Mouse (Mus musculus) neural tube, embryonic 13.5 days (tissue): ENCODE data around the gene Rcan2. TPM values are rescaled to one million over a fixed set of nuclear protein-coding genes. Genes with fewer than 3 reads are reported as not detected.

Experiments used
- ATAC-seq: fragments of 200-750 bp; cut with Nextera tagmentation; 2 replicates; pipeline ENCODE4 v1.8.0; 2017; ENCODE audit warnings: low read depth, mild to moderate bottlenecking, moderate TSS enrichment, moderate library complexity
- H3K27ac ChIP-seq: fragments of 300-500 bp; sonication (generic); replicated peaks from 2 replicates; pipeline ENCODE4 v1.5.1; 2015; ENCODE audit warnings: moderate library complexity, mild to moderate bottlenecking, inconsistent platforms
- H3K27me3 ChIP-seq: fragments of 300-500 bp; sonication (generic); 2 replicates; pipeline ENCODE4 v1.6.1; 2015; ENCODE audit warnings: mild to moderate bottlenecking, inconsistent platforms
- H3K36me3 ChIP-seq: fragments of 300-500 bp; sonication (generic); 2 replicates; pipeline ENCODE4 v1.6.1; 2015; ENCODE audit warnings: mild to moderate bottlenecking, inconsistent platforms
- H3K4me1 ChIP-seq: fragments of 300-500 bp; sonication (generic); replicated peaks from 2 replicates; pipeline ENCODE4 v1.6.1; 2015; ENCODE audit warnings: inconsistent platforms
- H3K4me2 ChIP-seq: fragments of 300-500 bp; sonication (generic); 2 replicates; pipeline ENCODE4 v1.6.1; 2015; ENCODE audit warnings: inconsistent platforms, mild to moderate bottlenecking, moderate library complexity
- H3K4me3 ChIP-seq: fragments of 300-500 bp; sonication (generic); 2 replicates; pipeline ENCODE4 v1.5.1; 2015; ENCODE audit warnings: mild to moderate bottlenecking, inconsistent platforms
- H3K9ac ChIP-seq: fragments of 300-500 bp; sonication (generic); 2 replicates; pipeline ENCODE4 v1.6.1; 2015; ENCODE audit warnings: moderate library complexity, mild to moderate bottlenecking, inconsistent platforms
- H3K9me3 ChIP-seq: fragments of 300-500 bp; sonication (generic); 2 replicates; pipeline ENCODE4 v1.6.1; 2016; ENCODE audit warnings: inconsistent platforms
- WGBS: fragments of 180-500 bp; shearing (Covaris S2); methylation state at CpG from one replicate; pipeline ENCODE4 v1.1.7; 2015; 5-methylcytosine and 5-hydroxymethylcytosine counted together
- polyA plus RNA-seq: library from polyadenylated mRNA; unstranded; fragments of >200 nt; fragmentation: Nextera tagmentation; extraction: Ambion mirVana; gene quantifications from 2 replicates; pipeline ENCODE4 v1.2.1, GENCODE M21; 2015

The Rcan2 gene
- polyA plus RNA-seq, 1 experiment from 2014 or later, result 92.6 TPM

- Histone ChIP-seq H3K4me2 (no peak overlapping the region), H3K9me3 (no peaks in the 10 kb centered on the region), H3K36me3 (no peaks in the 10 kb centered on the region), H3K4me3 (no peak overlapping the region), H3K27ac (no peak overlapping the region), H3K4me1 (peaks cover 11% of the 10 kb centered on the region), H3K9ac (no peak overlapping the region), H3K27me3 (no peaks in the 10 kb centered on the region)
- no peak for ATAC-seq
- 96% methylated on average over 6 of the region's 6 CpGs for WGBS
Measured at GRCm38 (mm10) chr17:43998095-43998494, 196.9 kb downstream of the Rcan2 start.

DNA sequence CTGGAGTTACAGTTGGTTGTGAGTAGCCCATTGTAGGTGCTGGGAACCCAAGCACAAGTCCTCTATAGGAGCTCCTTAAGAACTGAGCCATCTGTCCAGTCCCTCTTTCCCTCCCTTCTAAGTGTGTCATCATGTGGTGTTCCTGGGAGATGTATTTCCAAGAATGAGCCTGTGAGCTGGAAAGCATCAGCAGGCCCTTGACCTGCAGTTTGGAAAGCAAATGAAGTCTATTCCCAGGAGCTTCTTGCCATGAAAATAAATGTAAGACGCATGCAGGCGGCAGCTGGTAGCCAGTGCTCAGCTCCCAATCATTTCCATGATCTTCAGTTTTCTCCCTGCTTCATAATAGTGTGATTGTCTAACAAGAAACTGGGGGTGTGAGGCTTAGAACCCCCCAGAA, 203.2 kb downstream of the Rcan2 start:
- H3K27me3 ChIP-seq, result no peaks in the 10 kb centered on the region
- no peaks in the 10 kb centered on the region for H3K9me3 ChIP-seq
- ATAC-seq, result no peak
- H3K36me3 ChIP-seq, result no peaks in the 10 kb centered on the region
- no peaks in the 10 kb centered on the region for H3K4me1 ChIP-seq
- H3K4me2 ChIP-seq, result no peak overlapping the region
- H3K9ac ChIP-seq, result no peak overlapping the region
- WGBS, result 70% methylated on average over 2 of the region's 2 CpGs
- H3K27ac ChIP-seq, result no peak overlapping the region
- no peak overlapping the region for H3K4me3 ChIP-seq

GRCm38 (mm10) chr17:44007411-44007810, 206.3 kb downstream of the Rcan2 start:
- no peak overlapping the region for H3K4me2 ChIP-seq
- no peak for ATAC-seq
- H3K36me3 ChIP-seq, result no peaks in the 10 kb centered on the region
- H3K9ac ChIP-seq, result no peak overlapping the region
- no peaks in the 10 kb centered on the region for H3K9me3 ChIP-seq
- H3K27me3 ChIP-seq, result no peaks in the 10 kb centered on the region
- H3K4me1 ChIP-seq, result no peaks in the 10 kb centered on the region
- H3K4me3 ChIP-seq, result no peak overlapping the region
- 96% methylated on average over 2 of the region's 2 CpGs for WGBS
- H3K27ac ChIP-seq, result no peak overlapping the region

GRCm38 (mm10) chr17:44011917-44012316, 210.8 kb downstream of the Rcan2 start:
- Histone ChIP-seq H3K27me3 (no peaks in the 10 kb centered on the region), H3K27ac (no peak overlapping the region), H3K4me1 (no peaks in the 10 kb centered on the region), H3K36me3 (no peaks in the 10 kb centered on the region), H3K4me3 (no peak overlapping the region), H3K9me3 (no peaks in the 10 kb centered on the region), H3K4me2 (no peak overlapping the region), H3K9ac (no peak overlapping the region)
- no peak for ATAC-seq
- WGBS, result 81% methylated on average over 4 of the region's 4 CpGs

GRCm38 (mm10) chr17:44013756-44014510, 212.8 kb downstream of the Rcan2 start:
- no peak overlapping the region for H3K9ac ChIP-seq
- H3K4me3 ChIP-seq, result no peak overlapping the region
- no peaks in the 10 kb centered on the region for H3K27me3 ChIP-seq
- peaks cover 9% of the 10 kb centered on the region for H3K36me3 ChIP-seq
- no peaks in the 10 kb centered on the region for H3K4me1 ChIP-seq
- no peak overlapping the region for H3K27ac ChIP-seq
- H3K4me2 ChIP-seq, result no peak overlapping the region
- ATAC-seq, result no peak
- no peaks in the 10 kb centered on the region for H3K9me3 ChIP-seq
- WGBS, result 77% methylated on average over 4 of the region's 4 CpGs

- Histone ChIP-seq H3K9ac (no peak overlapping the region), H3K36me3 (peaks cover 9% of the 10 kb centered on the region), H3K27ac (no peak overlapping the region), H3K4me2 (no peak overlapping the region), H3K4me3 (no peak overlapping the region), H3K27me3 (no peaks in the 10 kb centered on the region), H3K9me3 (no peaks in the 10 kb centered on the region), H3K4me1 (no peaks in the 10 kb centered on the region)
- whole genome bisulfite sequencing, result 81% methylated on average over 5 of the region's 5 CpGs
- no peak for ATAC-seq
Measured at GRCm38 (mm10) chr17:44016314-44016713, 215.2 kb downstream of the Rcan2 start.

- H3K9me3 ChIP-seq, result no peaks in the 10 kb centered on the region
- H3K27me3 ChIP-seq, result no peaks in the 10 kb centered on the region
- no peak overlapping the region for H3K9ac ChIP-seq
- WGBS, result 84% methylated on average over 6 of the region's 6 CpGs
- peaks cover 9% of the 10 kb centered on the region for H3K4me1 ChIP-seq
- no peak overlapping the region for H3K27ac ChIP-seq
- no peak for ATAC-seq
- H3K36me3 ChIP-seq, result peaks cover 9% of the 10 kb centered on the region
- no peak overlapping the region for H3K4me3 ChIP-seq
- H3K4me2 ChIP-seq, result no peak overlapping the region
Measured at GRCm38 (mm10) chr17:44020707-44021220, 219.6 kb downstream of the Rcan2 start.

- Histone ChIP-seq H3K27me3 (no peaks in the 10 kb centered on the region), H3K9me3 (no peaks in the 10 kb centered on the region), H3K4me3 (no peak overlapping the region), H3K36me3 (no peaks in the 10 kb centered on the region; the same call in 1 of the 2 replicates), H3K4me2 (no peak overlapping the region), H3K4me1 (peaks cover 26% of the 10 kb centered on the region), H3K9ac (no peak overlapping the region), H3K27ac (no peak overlapping the region)
- ATAC-seq, result no peak
- 70% methylated on average over 2 of the region's 2 CpGs for WGBS
Measured at GRCm38 (mm10) chr17:44023842-44024241, 222.7 kb downstream of the Rcan2 start.

DNA sequence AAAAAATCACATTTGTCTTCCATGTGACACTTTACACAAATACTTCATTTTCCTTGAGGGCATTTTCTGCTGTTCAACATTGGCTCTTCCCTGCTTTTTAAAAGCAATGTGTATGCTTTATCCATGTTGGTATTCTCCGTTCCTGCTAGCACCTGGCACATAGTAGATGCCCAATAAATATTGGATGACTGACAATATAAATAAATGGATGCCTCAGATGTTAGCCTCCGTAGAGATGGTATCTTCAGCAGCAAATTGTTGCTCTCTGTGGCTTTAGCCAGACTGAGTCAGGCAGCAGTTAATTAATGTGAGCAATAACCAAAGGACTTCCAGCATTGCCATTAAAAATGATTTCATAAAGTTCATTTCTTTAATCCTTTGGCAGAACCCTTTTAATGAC, 223.9 kb downstream of the Rcan2 start:
- H3K36me3 ChIP-seq, result no peaks in the 10 kb centered on the region
- no peak overlapping the region for H3K4me2 ChIP-seq
- H3K27me3 ChIP-seq, result no peaks in the 10 kb centered on the region
- no peaks in the 10 kb centered on the region for H3K9me3 ChIP-seq
- peaks cover 26% of the 10 kb centered on the region for H3K4me1 ChIP-seq
- WGBS, result 36% methylated on average over 2 of the region's 2 CpGs
- no peak for ATAC-seq
- H3K27ac ChIP-seq, result no peak overlapping the region
- H3K4me3 ChIP-seq, result no peak overlapping the region
- no peak overlapping the region for H3K9ac ChIP-seq

DNA sequence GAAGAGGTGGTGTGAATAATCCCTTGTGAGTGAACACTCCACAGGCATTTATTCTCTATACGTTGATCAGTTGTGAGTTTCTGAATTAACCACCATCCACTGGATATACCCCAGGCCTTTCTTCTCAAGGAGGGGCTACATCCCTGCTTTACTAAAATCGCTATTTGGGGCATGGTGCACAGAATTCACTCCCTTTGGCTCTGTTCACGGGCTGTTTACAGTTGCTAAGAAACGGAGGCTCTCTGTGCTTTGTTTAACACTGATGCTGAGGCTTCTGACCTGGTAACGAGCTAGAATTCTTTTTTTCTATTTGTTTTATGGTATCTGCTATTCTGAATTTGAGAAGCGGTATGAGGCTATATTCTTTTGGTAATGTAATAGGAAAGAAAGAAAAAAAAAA, 224.8 kb downstream of the Rcan2 start:
- no peak overlapping the region for H3K9ac ChIP-seq
- WGBS, result 23% methylated on average over 6 of the region's 6 CpGs
- no peaks in the 10 kb centered on the region for H3K27me3 ChIP-seq
- H3K36me3 ChIP-seq, result no peaks in the 10 kb centered on the region
- peak; percentile 54; the same call in 1 of the 2 replicates for ATAC-seq
- peak overlapping the region; percentile 80 for H3K27ac ChIP-seq
- H3K4me3 ChIP-seq, result no peak overlapping the region
- H3K4me2 ChIP-seq, result peak overlapping the region; percentile 9; the same call in 1 of the 2 replicates
- H3K4me1 ChIP-seq, result peaks cover 30% of the 10 kb centered on the region
- no peaks in the 10 kb centered on the region for H3K9me3 ChIP-seq

- H3K4me2 ChIP-seq, result peak overlapping the region; percentile 9; the same call in 1 of the 2 replicates
- peak; percentile 73 for ATAC-seq
- 0 out of 2 replicates have a peak overlapping the region, but pooled peaks have one; percentile 4 for H3K9ac ChIP-seq
- H3K9me3 ChIP-seq, result no peaks in the 10 kb centered on the region
- no peak overlapping the region for H3K4me3 ChIP-seq
- no peaks in the 10 kb centered on the region for H3K36me3 ChIP-seq
- H3K27ac ChIP-seq, result peak overlapping the region; percentile 80
- WGBS, result 7% methylated on average over 5 of the region's 5 CpGs
- H3K27me3 ChIP-seq, result no peaks in the 10 kb centered on the region
- H3K4me1 ChIP-seq, result peaks cover 35% of the 10 kb centered on the region
Measured at GRCm38 (mm10) chr17:44026378-44026777, 225.2 kb downstream of the Rcan2 start.

DNA sequence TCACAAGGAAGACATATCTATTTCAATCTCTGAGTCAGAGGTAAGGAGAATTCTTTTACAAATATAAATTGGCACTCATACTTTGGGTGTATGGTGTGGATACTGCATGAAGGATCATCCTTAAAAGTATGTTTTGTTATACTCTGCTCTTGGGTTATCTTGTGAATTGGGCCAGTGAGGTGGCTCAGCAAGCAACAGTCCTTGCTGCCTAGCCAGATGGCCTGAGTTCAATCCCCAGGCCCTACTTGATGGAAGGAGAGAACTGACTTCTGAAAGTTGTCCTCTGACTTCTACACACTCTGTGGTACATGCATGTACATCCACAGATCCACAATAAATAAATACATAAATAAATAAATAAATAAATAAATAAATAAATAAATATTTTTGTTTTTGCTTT, 225.6 kb downstream of the Rcan2 start:
- Histone ChIP-seq H3K4me2 (no peak overlapping the region), H3K9ac (no peak overlapping the region), H3K4me1 (peaks cover 35% of the 10 kb centered on the region), H3K4me3 (no peak overlapping the region), H3K27ac (peak overlapping the region; percentile 80; the same call in 1 of the 2 replicates), H3K36me3 (no peaks in the 10 kb centered on the region), H3K9me3 (no peaks in the 10 kb centered on the region), H3K27me3 (no peaks in the 10 kb centered on the region)
- peak; percentile 49; the same call in 1 of the 2 replicates for ATAC-seq

DNA sequence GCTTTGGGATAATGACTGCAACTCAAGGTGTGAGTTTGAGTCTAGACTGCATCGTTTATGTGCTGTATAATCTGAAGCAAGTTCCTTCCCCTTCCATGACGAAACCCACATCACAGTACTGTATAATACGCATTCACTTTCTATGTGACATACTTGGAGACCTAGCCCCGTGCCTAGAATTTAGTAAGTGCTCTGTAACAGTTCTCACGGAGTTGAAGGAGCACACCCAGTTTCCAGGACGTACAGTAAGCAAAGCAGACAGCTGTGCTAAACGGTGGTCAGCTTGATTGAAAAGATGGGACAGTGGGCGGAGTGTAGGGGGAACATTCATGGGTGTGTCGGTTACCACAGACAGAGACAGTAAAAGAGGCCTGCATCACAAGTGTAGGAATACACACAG, 226.2 kb downstream of the Rcan2 start:
- Histone ChIP-seq H3K27ac (no peak overlapping the region), H3K9ac (no peak overlapping the region), H3K9me3 (no peaks in the 10 kb centered on the region), H3K36me3 (no peaks in the 10 kb centered on the region), H3K27me3 (no peaks in the 10 kb centered on the region), H3K4me2 (no peak overlapping the region), H3K4me1 (peaks cover 35% of the 10 kb centered on the region), H3K4me3 (no peak overlapping the region)
- WGBS, result 89% methylated on average over 9 of the region's 9 CpGs
- no peak for ATAC-seq
